Mouse (Mus musculus): Measurements from ENCODE around the gene Accs. TPM values are rescaled to one million over a fixed set of nuclear protein-coding genes. Genes with fewer than 3 reads are reported as not detected.

The Accs gene
- total RNA-seq, 2 experiments from 2014 or later, result 13.8 to 14.2 TPM

- DNase-seq, result peak; percentile 69
Observed at GRCm38 (mm10) chr2:93791516-93792499, 57.9 kb downstream of the Accs start.

- DNase-seq, result no peak
Observed at GRCm38 (mm10) chr2:93790798-93791345, 58.9 kb downstream of the Accs start.

DNA sequence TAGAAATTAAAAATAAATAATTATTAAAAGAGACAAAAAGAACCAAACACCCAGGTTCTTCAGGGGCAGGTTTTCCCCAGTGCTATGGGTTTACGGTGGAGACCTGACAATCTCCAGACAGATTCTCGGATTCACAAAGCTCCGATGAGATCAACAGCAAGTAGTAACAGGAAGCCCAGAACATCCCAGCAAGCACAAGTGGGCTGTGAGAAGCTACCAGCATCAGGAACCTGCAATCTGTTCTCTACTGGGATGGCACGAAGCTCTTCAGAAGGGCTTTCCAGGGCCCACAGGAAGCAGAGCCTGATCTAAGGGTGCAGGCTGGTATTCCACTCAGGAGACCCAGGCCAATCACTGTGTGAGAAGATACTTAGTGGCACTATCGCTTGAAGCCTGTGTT, 61.2 kb downstream of the Accs start:
- no peak for DNase-seq

DNA sequence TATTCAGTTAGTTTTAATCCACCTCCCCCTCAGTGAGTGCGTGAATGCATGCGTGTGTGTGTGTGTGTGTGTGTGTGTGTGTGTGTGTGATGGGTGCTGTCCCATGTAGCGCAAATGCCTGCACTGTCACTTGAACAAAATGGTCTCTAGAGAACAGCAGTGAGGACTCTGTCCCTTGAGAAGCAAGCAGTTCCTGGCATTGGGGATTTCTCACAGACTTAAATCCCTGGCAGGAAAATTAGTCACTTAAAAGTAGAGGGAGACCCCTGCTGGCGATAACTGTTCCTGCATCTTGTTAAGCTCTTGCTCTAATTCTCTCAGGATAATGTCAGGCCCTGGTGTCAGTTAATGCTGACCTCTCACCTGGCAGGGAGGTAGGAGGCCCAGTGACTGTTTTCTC, 63.6 kb downstream of the Accs start:
- DNase-seq, result peak; percentile 83

DNA sequence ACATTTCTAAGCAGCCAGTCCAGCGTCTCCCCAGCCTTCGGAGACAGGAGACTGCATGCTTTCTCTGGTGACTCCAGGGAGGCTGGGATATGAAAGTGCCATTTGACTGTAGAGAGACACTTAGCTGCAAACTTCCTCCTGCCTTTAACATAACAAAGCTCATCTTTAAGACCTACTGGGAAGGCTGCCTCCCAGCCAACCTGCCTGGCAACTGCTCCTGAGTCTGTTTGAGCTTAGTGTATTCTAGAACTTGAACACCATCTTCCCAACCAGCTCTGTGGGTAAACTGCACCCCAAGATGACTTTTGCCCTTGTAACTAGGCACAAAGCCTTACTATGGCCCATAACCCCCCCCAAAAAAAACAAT, 64.3 kb downstream of the Accs start:
- no peak for DNase-seq

- no peak for DNase-seq
Observed at GRCm38 (mm10) chr2:93784721-93785431, 64.9 kb downstream of the Accs start.

- DNase-seq, result no peak
Observed at GRCm38 (mm10) chr2:93783926-93784539, 65.7 kb downstream of the Accs start.

Other genes starting within 250 kb of the Accs start
- under 1 TPM; 0.48 to 0.51 TPM for gene Alx4, start 207.6 kb downstream of the Accs start, total RNA-seq (2021)
- 10 to 100 TPM; 79.1 to 80.4 TPM for gene Ext2, start 27.4 kb downstream of the Accs start, total RNA-seq (2021)
- 1 to 10 TPM; 1.3 to 1.4 TPM for gene Accsl, start 19.2 kb upstream of the Accs start, total RNA-seq (2021)
- gene Gm13889, start 107.3 kb upstream of the Accs start, total RNA-seq (2021), result 10 to 100 TPM; 22.9 to 43.6 TPM
- not detected for gene Gm27027, start 146.4 kb upstream of the Accs start, total RNA-seq (2021)
- gene Alkbh3, start 160.9 kb upstream of the Accs start, total RNA-seq (2021), result 10 to 100 TPM; 57.2 to 67.8 TPM